Comparison of ENCODE assay signal across 9 mouse cellular contexts in the genomic region with DNA sequence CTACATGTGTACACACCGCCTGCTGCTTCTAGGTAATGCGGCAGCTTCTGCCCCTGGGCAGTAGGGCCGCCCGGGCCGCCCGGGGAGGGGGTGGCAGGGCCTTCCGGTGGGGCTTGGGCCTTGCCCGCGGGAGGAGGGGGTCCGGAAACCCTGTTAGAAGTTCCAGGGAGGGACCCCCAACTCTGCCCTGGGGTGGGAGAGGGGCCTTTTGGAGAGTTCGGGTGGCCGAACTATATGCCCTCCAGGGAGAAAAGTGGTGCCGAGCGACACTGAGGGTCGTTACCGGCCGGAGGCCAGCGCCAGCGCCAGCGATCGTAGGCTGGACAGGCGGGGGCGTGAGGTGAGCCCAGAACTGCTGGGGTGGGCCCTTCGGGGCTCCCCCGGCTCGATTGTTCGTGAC. TPM values are rescaled to one million over a fixed set of nuclear protein-coding genes. Genes with fewer than 3 reads are reported as not detected.
DNase-seq lines count a peak whose midpoint lies in the region; ATAC-seq lines count a peak whose summit lies in the region.
"Had no signal": no experiment of that assay in that cellular context is flagged by ENCODE, and none has a peak within 500 bp of the region (broad histone marks: within the 10 kb centered on the region; RNA-seq: fewer than 3 reads in every experiment).

No protein-coding gene starts in this region.

- peaks cover 32% of the 10 kb centered on the region for H3K4me1 ChIP-seq in liver, embryonic 12.5 days
- H3K4me1 ChIP-seq in forebrain, embryonic 12.5 days = peaks cover 34% of the 10 kb centered on the region
- H3K4me1 ChIP-seq in limb, embryonic 11.5 days (ENCODE audit: control insufficient read depth, insufficient read depth, low read length) = peaks cover 9% of the 10 kb centered on the region; the same call in 1 of the 2 replicates
- peaks cover 13% of the 10 kb centered on the region; the same call in 1 of the 2 replicates for H3K4me1 ChIP-seq in neural tube, embryonic 14.5 days (ENCODE audit: control insufficient read depth, insufficient read depth, low read length)

- no peak overlapping the region for H3K9ac ChIP-seq in liver, embryonic 12.5 days
- H3K9ac ChIP-seq in forebrain, embryonic 12.5 days = no peak overlapping the region
- no peak overlapping the region for H3K9ac ChIP-seq in limb, embryonic 11.5 days (ENCODE audit: low read length)
- no peak overlapping the region for H3K9ac ChIP-seq in neural tube, embryonic 14.5 days (replicated peaks; ENCODE audit: low read depth, low read length)

- peaks cover 11% of the 10 kb centered on the region for H3K36me3 ChIP-seq in liver, embryonic 12.5 days
- peaks cover 6% of the 10 kb centered on the region; the same call in 1 of the 2 replicates for H3K36me3 ChIP-seq in forebrain, embryonic 12.5 days (replicated peaks)
- no peaks in the 10 kb centered on the region for H3K36me3 ChIP-seq in limb, embryonic 11.5 days (ENCODE audit: control insufficient read depth, insufficient read depth, low read length)
- no peaks in the 10 kb centered on the region for H3K36me3 ChIP-seq in neural tube, embryonic 14.5 days (ENCODE audit: control insufficient read depth, insufficient read depth, low read length)

- H3K27me3 ChIP-seq in liver, embryonic 12.5 days (replicated peaks) = peaks cover 53% of the 10 kb centered on the region
- peaks cover 48% of the 10 kb centered on the region for H3K27me3 ChIP-seq in forebrain, embryonic 12.5 days
- peaks cover 22% of the 10 kb centered on the region for H3K27me3 ChIP-seq in limb, embryonic 11.5 days (ENCODE audit: control insufficient read depth, insufficient read depth, low read length)
- H3K27me3 ChIP-seq in neural tube, embryonic 14.5 days (ENCODE audit: control insufficient read depth, insufficient read depth, low read length) = peaks cover 8% of the 10 kb centered on the region
- H3K27me3 ChIP-seq: Patski had no signal

- peaks cover 56% of the 10 kb centered on the region for H3K9me3 ChIP-seq in liver, embryonic 12.5 days (replicated peaks)
- peaks cover 56% of the 10 kb centered on the region for H3K9me3 ChIP-seq in forebrain, embryonic 12.5 days
- peaks cover 31% of the 10 kb centered on the region for H3K9me3 ChIP-seq in limb, embryonic 11.5 days (ENCODE audit: control insufficient read depth, low read length)
- peaks cover 17% of the 10 kb centered on the region for H3K9me3 ChIP-seq in neural tube, embryonic 14.5 days (ENCODE audit: control insufficient read depth, low read length)

- ATAC-seq in liver, embryonic 12.5 days = no peak
- ATAC-seq in forebrain, embryonic 12.5 days (ENCODE audit: low FRiP score) = no peak
- ATAC-seq in limb, embryonic 11.5 days (ENCODE audit: insufficient number of reproducible peaks, low FRiP score, low TSS enrichment, low read depth) = no peak
- no peak for ATAC-seq in neural tube, embryonic 14.5 days (ENCODE audit: low read depth)
- no peak for ATAC-seq in erythroid progenitor cell, adult 5-6 weeks (replicated peaks; ENCODE audit: low FRiP score, poor library complexity, severe bottlenecking)
- ATAC-seq: Patski had no signal

- WGBS in liver, embryonic 12.5 days (ENCODE audit: insufficient replicate concordance) = 39% methylated on average over 27 of the region's 27 CpGs
- 52% methylated on average over 27 of the region's 27 CpGs for WGBS in forebrain, embryonic 12.5 days
- WGBS in limb, embryonic 11.5 days = 39% methylated on average over 27 of the region's 27 CpGs
- WGBS in neural tube, embryonic 14.5 days = 61% methylated on average over 27 of the region's 27 CpGs

- DNase-seq in liver = no peak
- DNase-seq in limb, embryonic 11.5 days (ENCODE audit: low spot score) = no peak
- no peak for DNase-seq in urinary bladder, adult 18-20 months (ENCODE audit: low spot score in 2 of 2)
- no peak for DNase-seq in ovary, postnatal 36 days (ENCODE audit: low spot score)

- H3K4me2 ChIP-seq in liver, embryonic 12.5 days = peak overlapping the region; percentile 77
- peak overlapping the region; percentile 51 for H3K4me2 ChIP-seq in forebrain, embryonic 12.5 days
- peak overlapping the region; percentile 57 for H3K4me2 ChIP-seq in limb, embryonic 11.5 days (ENCODE audit: low read depth, severe bottlenecking)
- peak overlapping the region; percentile 37 for H3K4me2 ChIP-seq in neural tube, embryonic 14.5 days (ENCODE audit: low read depth, low read length)

- H3K27ac ChIP-seq in liver, embryonic 12.5 days = no peak overlapping the region
- H3K27ac ChIP-seq in forebrain, embryonic 12.5 days = no peak overlapping the region
- no peak overlapping the region for H3K27ac ChIP-seq in limb, embryonic 11.5 days (replicated peaks; ENCODE audit: low read depth, low read length)
- H3K27ac ChIP-seq in neural tube, embryonic 14.5 days (ENCODE audit: low read depth, low read length) = no peak overlapping the region

- peak overlapping the region; percentile 62 for H3K4me3 ChIP-seq in liver, embryonic 12.5 days
- peak overlapping the region; percentile 30 for H3K4me3 ChIP-seq in forebrain, embryonic 12.5 days (replicated peaks)
- peak overlapping the region; percentile 25 for H3K4me3 ChIP-seq in limb, embryonic 11.5 days (ENCODE audit: low read depth, low read length)
- H3K4me3 ChIP-seq in neural tube, embryonic 14.5 days (ENCODE audit: low read depth, low read length) = peak overlapping the region; percentile 25

RNA-seq across cellular contexts. Expression of a gene that starts 16.1 kb away (rescaled TPM):
- polyA plus RNA-seq in liver, embryonic 12.5 days (2016; fragmentation: Nextera tagmentation; extraction: Ambion mirVana) = 565 and 587 TPM in 2 replicates
- polyA plus RNA-seq in forebrain, embryonic 12.5 days (2016; fragmentation: Nextera tagmentation; extraction: Ambion mirVana) = 1,283 and 1,309 TPM in 2 replicates
- 1,406 and 1,468 TPM in 2 replicates for polyA plus RNA-seq in limb, embryonic 11.5 days (2014; fragmentation: Nextera tagmentation; extraction: Ambion mirVana)
- 1,718 and 1,785 TPM in 2 replicates for polyA plus RNA-seq in neural tube, embryonic 14.5 days (2014; fragmentation: Nextera tagmentation; extraction: Ambion mirVana)
- total RNA-seq in erythroid progenitor cell, adult 5-6 weeks (2015; ENCODE audit: low replicate concordance) = 338 and 377 TPM in 2 replicates
- total RNA-seq in erythroid progenitor cell, adult 5-6 weeks (2017; ENCODE audit: low replicate concordance) = 196 and 201 TPM in 2 replicates

RNA-seq across cellular contexts. Expression of a gene that starts 46.3 kb away (rescaled TPM):
- 23.2 and 33.5 TPM in 2 replicates for polyA plus RNA-seq in liver, embryonic 12.5 days (2016; fragmentation: Nextera tagmentation; extraction: Ambion mirVana)
- 7.1 and 7.5 TPM in 2 replicates for polyA plus RNA-seq in forebrain, embryonic 12.5 days (2016; fragmentation: Nextera tagmentation; extraction: Ambion mirVana)
- polyA plus RNA-seq in limb, embryonic 11.5 days (2014; fragmentation: Nextera tagmentation; extraction: Ambion mirVana) = 8.6 and 13.0 TPM in 2 replicates
- polyA plus RNA-seq in neural tube, embryonic 14.5 days (2014; fragmentation: Nextera tagmentation; extraction: Ambion mirVana) = 10.0 and 11.8 TPM in 2 replicates
- total RNA-seq in erythroid progenitor cell, adult 5-6 weeks (2015; ENCODE audit: low replicate concordance) = not detected in 2 replicates
- total RNA-seq in erythroid progenitor cell, adult 5-6 weeks (2017; ENCODE audit: low replicate concordance) = 0.61 and 11.9 TPM in 2 replicates
